Mouse (Mus musculus): ENCODE measurements around the gene 2610528J11Rik. TPM values are rescaled to one million over a fixed set of nuclear protein-coding genes. Genes with fewer than 3 reads are reported as not detected.
A peak's percentile ranks its signal among the peaks of the same experiment; 100 is the strongest.

Gene 2610528J11Rik
- polyA plus RNA-seq, 2 experiments: 4.8 to 6.4 TPM

DNA sequence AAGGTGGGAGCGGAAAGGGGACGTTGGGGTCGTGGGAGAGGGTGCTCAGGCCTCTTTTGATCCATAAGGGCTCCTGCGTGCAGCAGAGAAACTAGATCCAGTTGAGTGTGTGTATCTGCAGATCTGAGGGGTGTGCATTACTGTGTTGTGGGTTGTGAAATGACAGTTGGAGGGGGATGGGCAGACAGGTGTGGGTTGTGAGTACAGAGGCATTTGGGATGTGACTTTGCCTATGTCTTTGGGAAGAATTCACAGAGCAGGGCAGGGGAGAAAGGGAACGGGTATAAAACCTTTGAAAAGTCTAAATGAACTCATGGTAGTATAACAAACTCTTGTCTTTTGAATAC lies 509 bp downstream of the 2610528J11Rik start:
- no peak overlapping the region for H3K9ac ChIP-seq (replicated peaks)
- H3K4me1 ChIP-seq (replicated peaks; ENCODE audit: control insufficient read depth in 2 of 2, insufficient read depth in 2 of 2, low read length in 1 of 2): peaks cover 0 to 4% of the 10 kb centered on the region in 2 experiments; a peak in 2 of 4 replicates
- peak overlapping the region in 1 of 2 experiments; percentile 10; a peak in 1 of 4 replicates for H3K4me3 ChIP-seq (ENCODE audit: insufficient read depth in 1 of 2, low read depth in 2 of 2, low read length in 2 of 2)
- no peak; the same call in 1 of the 2 replicates for ATAC-seq (ENCODE audit: insufficient read depth)
- H3K27me3 ChIP-seq (ENCODE audit: control insufficient read depth, insufficient read depth, low read length): no peaks in the 10 kb centered on the region
- TF ChIP-seq CTCF (IDR thresholded peaks at IDR 0.05; ENCODE audit: low read depth) (no peak), EP300 (IDR thresholded peaks at IDR 0.05; ENCODE audit: low read depth) (no peak)
- no peaks in the 10 kb centered on the region for H3K9me3 ChIP-seq (ENCODE audit: control insufficient read depth, low read length)
- no peak overlapping the region for H3K27ac ChIP-seq
- DNase-seq (ENCODE audit: low read depth in 3 of 3, low spot score in 3 of 3): no peak
- WGBS (ENCODE audit: insufficient replicate concordance): 61% methylated on average over 5 of the region's 5 CpGs
- H3K4me2 ChIP-seq (ENCODE audit: low read depth): peak overlapping the region; percentile 31
- H3K36me3 ChIP-seq (replicated peaks; ENCODE audit: control insufficient read depth, insufficient read depth, low read depth): no peaks in the 10 kb centered on the region

DNA sequence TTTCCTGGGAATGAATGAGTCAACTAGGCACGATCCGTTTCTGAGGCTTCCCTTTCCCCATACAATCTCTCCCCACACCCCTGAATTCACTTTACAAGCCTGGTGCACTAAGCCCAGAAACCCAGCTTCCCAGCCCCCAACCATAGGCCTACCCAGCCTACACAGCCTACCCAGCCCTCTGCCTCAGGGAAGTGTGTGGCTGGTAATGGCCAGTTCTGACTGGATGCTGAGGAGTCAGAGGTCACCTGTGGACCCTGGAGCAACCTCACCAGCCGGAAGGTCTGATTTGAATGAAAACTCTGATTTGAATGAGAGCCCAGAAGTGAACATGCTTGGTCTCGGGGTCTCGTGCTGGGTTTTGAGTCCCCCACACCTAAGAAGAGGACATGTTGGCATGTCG lies 921 bp downstream of the 2610528J11Rik start:
- H3K4me3 ChIP-seq (ENCODE audit: insufficient read depth in 1 of 2, low read depth in 2 of 2, low read length in 2 of 2): no peak overlapping the region
- WGBS (ENCODE audit: insufficient replicate concordance): 63% methylated on average over 6 of the region's 6 CpGs
- ATAC-seq (ENCODE audit: insufficient read depth) (no peak), DNase-seq (ENCODE audit: low read depth in 3 of 3, low spot score in 3 of 3) (no peak)
- H3K4me1 ChIP-seq (replicated peaks; ENCODE audit: control insufficient read depth in 2 of 2, insufficient read depth in 2 of 2, low read length in 1 of 2): peaks cover 0 to 4% of the 10 kb centered on the region in 2 experiments; a peak in 2 of 4 replicates
- H3K9ac ChIP-seq (replicated peaks): no peak overlapping the region
- peak overlapping the region; percentile 31; the same call in 1 of the 2 replicates for H3K4me2 ChIP-seq (ENCODE audit: low read depth)
- no peaks in the 10 kb centered on the region for H3K27me3 ChIP-seq (ENCODE audit: control insufficient read depth, insufficient read depth, low read length)
- TF ChIP-seq EP300 (IDR thresholded peaks at IDR 0.05; ENCODE audit: low read depth) (no peak), CTCF (IDR thresholded peaks at IDR 0.05; ENCODE audit: low read depth) (no peak)
- H3K27ac ChIP-seq: no peak overlapping the region
- no peaks in the 10 kb centered on the region for H3K9me3 ChIP-seq (ENCODE audit: control insufficient read depth, low read length)
- H3K36me3 ChIP-seq (replicated peaks; ENCODE audit: control insufficient read depth, insufficient read depth, low read depth): no peaks in the 10 kb centered on the region

DNA sequence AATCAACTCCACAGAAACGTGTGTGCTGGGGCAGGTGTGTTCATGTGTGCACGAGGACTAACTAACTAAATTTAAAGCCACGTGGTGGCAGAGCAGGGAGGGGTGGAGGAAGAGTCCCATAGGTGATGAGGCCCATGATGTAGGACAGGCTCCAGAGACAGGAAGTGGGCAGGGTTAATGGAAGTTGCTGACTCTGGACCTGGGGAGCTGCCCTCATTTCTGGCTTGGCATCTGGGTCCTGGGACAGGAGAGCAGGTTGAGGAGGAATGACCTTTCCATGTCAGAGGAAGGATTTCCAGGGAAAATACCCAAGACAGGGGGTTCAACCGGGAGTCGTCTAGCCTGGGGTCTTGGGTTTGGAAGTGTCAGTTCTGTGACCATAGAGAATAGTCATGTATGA lies 5.9 kb downstream of the 2610528J11Rik start:
- H3K36me3 ChIP-seq (replicated peaks; ENCODE audit: control insufficient read depth, insufficient read depth, low read depth): no peaks in the 10 kb centered on the region
- no peak overlapping the region for H3K9ac ChIP-seq (replicated peaks)
- no peak overlapping the region for H3K4me2 ChIP-seq (ENCODE audit: low read depth)
- TF ChIP-seq EP300 (IDR thresholded peaks at IDR 0.05; ENCODE audit: low read depth): no peak
- no peak for TF ChIP-seq CTCF (IDR thresholded peaks at IDR 0.05; ENCODE audit: low read depth)
- no peak overlapping the region for H3K27ac ChIP-seq
- DNase-seq (ENCODE audit: low read depth in 3 of 3, low spot score in 3 of 3) (no peak), ATAC-seq (ENCODE audit: insufficient read depth) (no peak)
- no peaks in the 10 kb centered on the region for H3K27me3 ChIP-seq (ENCODE audit: control insufficient read depth, insufficient read depth, low read length)
- no peaks in the 10 kb centered on the region for H3K9me3 ChIP-seq (ENCODE audit: control insufficient read depth, low read length)
- H3K4me3 ChIP-seq (ENCODE audit: insufficient read depth in 1 of 2, low read depth in 2 of 2, low read length in 2 of 2): no peak overlapping the region
- 42% methylated on average over 5 of the region's 5 CpGs for WGBS (ENCODE audit: insufficient replicate concordance)
- H3K4me1 ChIP-seq (replicated peaks; ENCODE audit: control insufficient read depth in 2 of 2, insufficient read depth in 2 of 2, low read length in 1 of 2): no peaks in the 10 kb centered on the region; a peak in 1 of 4 replicates

DNA sequence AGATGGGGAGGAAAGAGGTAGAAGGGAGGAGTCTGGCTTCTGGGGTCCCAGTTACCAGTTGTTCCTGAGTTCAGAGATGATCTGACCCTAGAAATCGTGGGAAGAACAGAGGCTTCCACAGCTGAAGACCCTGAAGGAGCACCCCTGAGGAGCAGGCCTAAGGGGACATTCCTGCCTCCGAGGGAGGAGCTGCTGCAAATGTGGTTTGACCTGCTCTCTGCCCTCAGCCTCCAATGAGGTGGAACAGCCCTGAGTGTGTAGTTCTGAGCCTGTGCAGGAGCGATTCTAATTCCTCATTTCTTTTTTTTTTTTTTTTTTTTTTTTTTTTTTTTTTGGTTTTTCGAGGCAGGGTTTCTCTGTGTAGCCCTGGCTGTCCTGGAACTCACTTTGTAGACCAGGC lies 6.4 kb downstream of the 2610528J11Rik start:
- Histone ChIP-seq H3K9me3 (ENCODE audit: control insufficient read depth, low read length) (no peaks in the 10 kb centered on the region), H3K9ac (replicated peaks) (no peak overlapping the region), H3K27ac (no peak overlapping the region), H3K4me1 (replicated peaks; ENCODE audit: control insufficient read depth in 2 of 2, insufficient read depth in 2 of 2, low read length in 1 of 2) (no peaks in the 10 kb centered on the region; a peak in 1 of 4 replicates), H3K4me2 (ENCODE audit: low read depth) (no peak overlapping the region), H3K4me3 (ENCODE audit: insufficient read depth in 1 of 2, low read depth in 2 of 2, low read length in 2 of 2) (no peak overlapping the region), H3K36me3 (replicated peaks; ENCODE audit: control insufficient read depth, insufficient read depth, low read depth) (no peaks in the 10 kb centered on the region), H3K27me3 (ENCODE audit: control insufficient read depth, insufficient read depth, low read length) (no peaks in the 10 kb centered on the region)
- ATAC-seq (ENCODE audit: insufficient read depth) (no peak), DNase-seq (ENCODE audit: low read depth in 3 of 3, low spot score in 3 of 3) (no peak)
- 33% methylated on average over 3 of the region's 4 CpGs for WGBS (ENCODE audit: insufficient replicate concordance)
- TF ChIP-seq CTCF (IDR thresholded peaks at IDR 0.05; ENCODE audit: low read depth): no peak
- TF ChIP-seq EP300 (IDR thresholded peaks at IDR 0.05; ENCODE audit: low read depth): no peak

DNA sequence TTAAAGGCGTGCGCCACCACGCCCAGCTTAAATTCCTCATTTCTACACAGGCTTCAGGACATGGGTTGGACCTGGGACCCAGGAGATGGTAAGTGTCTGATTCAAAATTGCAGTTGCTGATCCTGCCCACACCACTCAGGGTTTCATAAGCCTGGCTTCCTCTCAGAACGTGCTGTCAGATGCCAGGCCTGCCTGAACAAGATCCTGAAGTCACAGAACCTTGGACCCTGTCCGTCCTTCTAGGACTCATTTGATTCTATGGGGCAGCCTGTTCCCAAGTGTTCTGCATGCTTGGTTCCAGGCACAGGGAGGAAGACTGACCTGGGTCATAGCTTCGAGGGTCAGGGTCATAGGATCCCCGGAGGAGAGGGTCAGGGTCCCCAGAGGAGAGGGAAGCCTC lies 6.8 kb downstream of the 2610528J11Rik start:
- no peak for DNase-seq (ENCODE audit: low read depth in 3 of 3, low spot score in 3 of 3)
- Histone ChIP-seq H3K27ac (no peak overlapping the region), H3K27me3 (ENCODE audit: control insufficient read depth, insufficient read depth, low read length) (no peaks in the 10 kb centered on the region), H3K4me1 (replicated peaks; ENCODE audit: control insufficient read depth in 2 of 2, insufficient read depth in 2 of 2, low read length in 1 of 2) (no peaks in the 10 kb centered on the region; a peak in 1 of 4 replicates), H3K4me3 (ENCODE audit: insufficient read depth in 1 of 2, low read depth in 2 of 2, low read length in 2 of 2) (no peak overlapping the region), H3K9me3 (ENCODE audit: control insufficient read depth, low read length) (no peaks in the 10 kb centered on the region), H3K9ac (replicated peaks) (no peak overlapping the region), H3K36me3 (replicated peaks; ENCODE audit: control insufficient read depth, insufficient read depth, low read depth) (no peaks in the 10 kb centered on the region), H3K4me2 (ENCODE audit: low read depth) (no peak overlapping the region)
- TF ChIP-seq EP300 (IDR thresholded peaks at IDR 0.05; ENCODE audit: low read depth) (no peak), CTCF (IDR thresholded peaks at IDR 0.05; ENCODE audit: low read depth) (no peak)
- ATAC-seq (ENCODE audit: insufficient read depth): no peak
- 54% methylated on average over 7 of the region's 7 CpGs for WGBS (ENCODE audit: insufficient replicate concordance)
